Mouse (Mus musculus): ENCODE results near the gene Gm11060.

DNA sequence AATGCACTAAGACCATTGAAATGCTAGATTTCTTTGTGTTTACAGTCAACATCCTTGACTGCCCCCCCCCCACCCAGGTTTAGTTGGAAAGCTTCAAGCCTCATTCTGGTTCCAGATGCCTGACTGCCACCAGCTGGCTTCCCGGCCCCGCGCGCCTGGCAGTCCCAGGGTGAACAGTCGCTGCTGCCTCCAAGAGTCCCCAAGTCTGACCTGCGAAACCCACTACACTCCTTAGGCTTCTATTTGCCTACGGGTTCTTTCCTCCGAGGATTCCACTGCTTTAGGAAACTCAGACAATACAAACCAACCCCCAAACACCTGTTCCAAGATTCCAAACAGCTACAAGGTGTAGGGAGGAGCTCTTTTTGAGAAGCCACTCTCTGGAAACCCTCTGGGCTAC, 33.4 kb downstream of the Gm11060 start:
- no peak for TF ChIP-seq CTCF (IDR thresholded peaks at IDR 0.05; ENCODE audit: low read depth)
- TF ChIP-seq EP300 (IDR thresholded peaks at IDR 0.05; ENCODE audit: low read depth): no peak

All from liver, postnatal 0 days (tissue).